Mouse (Mus musculus): ENCODE measurements at regions not wholly inside any gene's neighbourhood (a gene's known extent, or its start where the extent isn't known, plus 50 kb on each side); places are given as distances from the start of the nearest gene placed in this dataset.

DNA sequence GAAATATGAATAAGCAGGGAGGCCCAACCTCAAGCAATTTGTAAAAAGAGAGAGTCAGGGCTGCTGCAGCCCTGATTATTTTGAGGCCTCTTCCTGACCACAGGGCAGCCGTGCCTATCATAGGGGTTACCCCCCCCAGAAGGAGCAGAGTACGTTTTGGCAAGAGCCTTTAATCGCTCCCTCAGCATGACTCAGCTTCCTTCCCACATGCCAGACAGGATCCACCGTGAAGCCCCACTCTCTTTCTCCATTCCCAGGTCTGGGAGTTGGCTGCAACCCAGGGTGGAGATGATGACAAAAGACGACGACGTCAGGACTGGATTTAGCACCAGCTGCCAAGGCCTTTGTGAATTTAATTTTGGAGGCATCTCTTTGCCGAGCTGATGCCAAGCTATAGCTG, 67.9 kb upstream of the Bace2 start:
- WGBS, result 43% methylated on average over 8 of the region's 8 CpGs
- H3K27me3 ChIP-seq (ENCODE audit: control insufficient read depth, insufficient read depth, low read length), result no peaks in the 10 kb centered on the region
- no peak overlapping the region for H3K9ac ChIP-seq (ENCODE audit: low read length)
- DNase-seq (ENCODE audit: low spot score) (no peak), ATAC-seq (ENCODE audit: insufficient read depth, low FRiP score, low TSS enrichment) (no peak)
- no peaks in the 10 kb centered on the region for H3K9me3 ChIP-seq (ENCODE audit: control insufficient read depth, low read length)
- no peak overlapping the region for H3K4me2 ChIP-seq (ENCODE audit: low read depth)
- H3K4me1 ChIP-seq (ENCODE audit: control insufficient read depth, insufficient read depth, low read length), result peaks cover 5% of the 10 kb centered on the region; the same call in 1 of the 2 replicates
- H3K27ac ChIP-seq (ENCODE audit: low read depth, low read length), result no peak overlapping the region
- H3K36me3 ChIP-seq (ENCODE audit: control insufficient read depth, insufficient read depth, low read length), result no peaks in the 10 kb centered on the region
- H3K4me3 ChIP-seq (ENCODE audit: low read depth, low read length), result no peak overlapping the region

DNA sequence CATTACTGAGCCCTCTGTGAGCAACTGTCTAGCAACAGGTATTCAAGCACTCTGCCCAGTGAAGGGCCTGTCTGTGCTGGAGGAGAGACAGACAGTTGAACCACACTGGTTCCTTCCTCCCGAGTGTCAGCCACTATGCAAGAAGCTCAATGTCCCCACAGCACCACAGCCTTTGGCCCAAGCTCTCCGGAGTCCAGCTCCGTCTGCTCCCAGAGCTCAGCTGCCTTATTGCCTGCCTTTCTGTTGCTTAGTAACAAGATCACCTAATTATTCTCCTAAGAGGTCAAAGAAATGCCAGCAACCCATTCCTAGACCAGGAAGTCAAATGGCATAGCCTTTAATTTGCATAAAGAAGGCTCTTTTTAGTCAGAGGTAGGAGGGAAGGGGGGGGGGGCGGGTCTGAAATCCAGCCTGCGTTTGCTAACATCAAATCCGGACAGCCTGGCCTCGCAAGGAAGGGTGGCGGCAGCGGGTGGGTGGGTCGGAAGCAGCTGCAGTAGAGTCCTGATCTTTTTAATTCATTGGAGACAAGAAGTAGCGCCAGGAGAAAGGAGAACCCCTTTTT, 64.0 kb upstream of the Bace2 start:
- H3K9ac ChIP-seq (ENCODE audit: low read length), result peak overlapping the region; percentile 41
- peak; percentile 88 for ATAC-seq (ENCODE audit: insufficient read depth, low FRiP score, low TSS enrichment)
- DNase-seq (ENCODE audit: low spot score), result peak; percentile 65
- peak overlapping the region; percentile 44 for H3K4me2 ChIP-seq (ENCODE audit: low read depth)
- H3K4me1 ChIP-seq (ENCODE audit: control insufficient read depth, insufficient read depth, low read length), result peaks cover 5% of the 10 kb centered on the region; the same call in 1 of the 2 replicates
- H3K27me3 ChIP-seq (ENCODE audit: control insufficient read depth, insufficient read depth, low read length), result no peaks in the 10 kb centered on the region
- H3K27ac ChIP-seq (ENCODE audit: low read depth, low read length), result peak overlapping the region; percentile 78
- 2% methylated on average over 11 of the region's 11 CpGs for WGBS
- 0 out of 2 replicates have a peak overlapping the region, but pooled peaks have one; percentile 8 for H3K4me3 ChIP-seq (ENCODE audit: low read depth, low read length)
- H3K36me3 ChIP-seq (ENCODE audit: control insufficient read depth, insufficient read depth, low read length), result no peaks in the 10 kb centered on the region
- H3K9me3 ChIP-seq (ENCODE audit: control insufficient read depth, low read length), result no peaks in the 10 kb centered on the region

DNA sequence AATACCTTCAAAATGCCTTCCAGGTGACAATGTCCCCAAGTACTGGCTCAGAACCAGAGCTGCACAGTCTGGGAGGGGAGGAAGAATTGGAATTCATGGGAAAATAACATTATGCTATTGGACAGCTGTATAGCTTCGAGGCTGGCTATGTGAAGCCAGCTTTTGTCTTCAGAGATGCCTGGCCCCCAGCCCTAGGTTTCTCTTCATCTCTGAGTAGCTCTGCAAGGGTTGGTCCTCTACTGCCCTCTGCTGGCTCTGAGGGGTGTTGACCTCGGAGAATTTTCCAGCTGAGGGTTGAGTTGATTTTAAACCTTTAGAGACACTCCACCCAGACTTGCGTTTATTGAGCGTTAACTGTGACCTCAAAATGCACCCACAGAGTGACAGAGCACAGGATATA, 63.3 kb upstream of the Bace2 start:
- H3K4me3 ChIP-seq (ENCODE audit: low read depth, low read length), result 0 out of 2 replicates have a peak overlapping the region, but pooled peaks have one; percentile 8
- peaks cover 5% of the 10 kb centered on the region; the same call in 1 of the 2 replicates for H3K4me1 ChIP-seq (ENCODE audit: control insufficient read depth, insufficient read depth, low read length)
- DNase-seq (ENCODE audit: low spot score) (peak; percentile 87), ATAC-seq (ENCODE audit: insufficient read depth, low FRiP score, low TSS enrichment) (peak; percentile 84)
- peak overlapping the region; percentile 78 for H3K27ac ChIP-seq (ENCODE audit: low read depth, low read length)
- H3K36me3 ChIP-seq (ENCODE audit: control insufficient read depth, insufficient read depth, low read length), result no peaks in the 10 kb centered on the region
- H3K4me2 ChIP-seq (ENCODE audit: low read depth), result peak overlapping the region; percentile 44
- WGBS, result 7% methylated on average over 4 of the region's 4 CpGs
- H3K27me3 ChIP-seq (ENCODE audit: control insufficient read depth, insufficient read depth, low read length), result no peaks in the 10 kb centered on the region
- H3K9me3 ChIP-seq (ENCODE audit: control insufficient read depth, low read length), result no peaks in the 10 kb centered on the region
- H3K9ac ChIP-seq (ENCODE audit: low read length), result peak overlapping the region; percentile 41

DNA sequence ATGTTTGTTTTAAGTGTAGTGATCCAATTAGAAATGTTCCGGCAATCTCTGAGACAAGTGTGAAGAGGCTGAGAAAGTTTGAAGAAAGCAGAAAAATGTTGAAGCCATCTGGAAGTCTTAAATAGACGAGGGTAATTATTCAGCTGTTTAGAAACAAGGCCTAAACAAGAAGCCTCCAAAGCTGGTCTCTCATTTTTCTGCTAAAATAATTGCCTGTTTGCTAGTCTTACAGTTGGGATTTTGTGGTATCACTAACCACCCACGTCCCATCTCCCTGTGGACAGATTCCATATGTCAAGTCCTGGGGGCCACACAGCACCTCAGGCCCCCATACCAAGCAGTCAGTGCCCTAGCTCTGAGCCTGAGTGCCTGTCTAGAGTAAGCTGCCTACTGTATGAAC, 59.4 kb upstream of the Bace2 start:
- Histone ChIP-seq H3K27me3 (ENCODE audit: control insufficient read depth, insufficient read depth, low read length) (no peaks in the 10 kb centered on the region), H3K4me3 (ENCODE audit: low read depth, low read length) (no peak overlapping the region), H3K9ac (ENCODE audit: low read length) (no peak overlapping the region), H3K36me3 (ENCODE audit: control insufficient read depth, insufficient read depth, low read length) (no peaks in the 10 kb centered on the region), H3K4me2 (ENCODE audit: low read depth) (no peak overlapping the region), H3K27ac (ENCODE audit: low read depth, low read length) (no peak overlapping the region), H3K4me1 (ENCODE audit: control insufficient read depth, insufficient read depth, low read length) (peaks cover 3% of the 10 kb centered on the region; the same call in 1 of the 2 replicates), H3K9me3 (ENCODE audit: control insufficient read depth, low read length) (no peaks in the 10 kb centered on the region)
- DNase-seq (ENCODE audit: low spot score), result no peak
- ATAC-seq (ENCODE audit: insufficient read depth, low FRiP score, low TSS enrichment), result no peak
- WGBS, result 83% methylated on average over 3 of the region's 3 CpGs

DNA sequence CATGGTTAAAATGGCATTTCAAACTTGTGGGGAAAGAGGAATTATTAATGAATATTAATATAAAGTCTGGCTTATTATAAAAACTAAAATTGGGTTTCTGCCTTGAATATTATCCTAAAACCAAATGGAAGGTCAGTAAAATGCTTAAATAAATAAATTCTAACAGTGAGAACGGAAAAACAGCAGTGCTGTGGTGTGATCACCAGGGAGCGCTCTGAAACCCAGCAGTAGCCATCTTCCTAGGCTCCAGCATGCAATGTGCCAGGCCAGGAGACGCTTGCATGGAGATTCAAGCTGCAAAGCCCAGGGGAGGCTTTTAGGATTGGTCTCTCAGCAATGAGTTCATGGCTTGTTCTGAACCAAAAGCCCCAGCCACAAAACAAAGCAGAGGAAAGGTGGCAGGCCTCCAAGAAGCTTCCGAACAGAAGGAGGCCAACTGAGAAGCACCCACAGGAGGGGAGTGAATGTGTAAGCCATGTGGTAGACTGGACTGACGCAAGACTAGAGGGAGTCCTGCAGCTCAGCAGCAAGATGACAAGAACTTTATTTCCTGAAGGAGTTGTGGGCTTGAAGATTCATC, 52.3 kb upstream of the Bace2 start:
- no peak overlapping the region for H3K4me3 ChIP-seq (ENCODE audit: low read depth, low read length)

More for the DNA sequence above, 52.3 kb upstream of the Bace2 start:
- WGBS, result 72% methylated on average over 5 of the region's 5 CpGs
- Histone ChIP-seq H3K27ac (ENCODE audit: low read depth, low read length) (no peak overlapping the region), H3K9me3 (ENCODE audit: control insufficient read depth, low read length) (no peaks in the 10 kb centered on the region), H3K4me2 (ENCODE audit: low read depth) (no peak overlapping the region), H3K9ac (ENCODE audit: low read length) (no peak overlapping the region), H3K36me3 (ENCODE audit: control insufficient read depth, insufficient read depth, low read length) (no peaks in the 10 kb centered on the region), H3K4me1 (ENCODE audit: control insufficient read depth, insufficient read depth, low read length) (no peaks in the 10 kb centered on the region), H3K27me3 (ENCODE audit: control insufficient read depth, insufficient read depth, low read length) (no peaks in the 10 kb centered on the region)
- no peak for ATAC-seq (ENCODE audit: insufficient read depth, low FRiP score, low TSS enrichment)
- DNase-seq (ENCODE audit: low spot score), result no peak

Measured in neural tube, embryonic 11.5 days (tissue).